Mouse (Mus musculus) E14TG2a.4 (cell line): Measurements from ENCODE around the gene Gpsm1.

ENCODE experiments used
- CTCF ChIP-seq: conservative IDR thresholded peaks from 2 replicates; pipeline ENCODE4 v1.5.1; 2014; ENCODE audit warnings: low read length
- NANOG ChIP-seq: IDR thresholded peaks from 2 replicates; pipeline ENCODE4 v1.6.1; 2014; ENCODE audit warnings: borderline replicate concordance, low read length, mixed read lengths
- POU5F1 ChIP-seq: IDR thresholded peaks from 2 replicates; pipeline ENCODE4 v1.6.1; 2014; ENCODE audit warnings: low read length, borderline replicate concordance

DNA sequence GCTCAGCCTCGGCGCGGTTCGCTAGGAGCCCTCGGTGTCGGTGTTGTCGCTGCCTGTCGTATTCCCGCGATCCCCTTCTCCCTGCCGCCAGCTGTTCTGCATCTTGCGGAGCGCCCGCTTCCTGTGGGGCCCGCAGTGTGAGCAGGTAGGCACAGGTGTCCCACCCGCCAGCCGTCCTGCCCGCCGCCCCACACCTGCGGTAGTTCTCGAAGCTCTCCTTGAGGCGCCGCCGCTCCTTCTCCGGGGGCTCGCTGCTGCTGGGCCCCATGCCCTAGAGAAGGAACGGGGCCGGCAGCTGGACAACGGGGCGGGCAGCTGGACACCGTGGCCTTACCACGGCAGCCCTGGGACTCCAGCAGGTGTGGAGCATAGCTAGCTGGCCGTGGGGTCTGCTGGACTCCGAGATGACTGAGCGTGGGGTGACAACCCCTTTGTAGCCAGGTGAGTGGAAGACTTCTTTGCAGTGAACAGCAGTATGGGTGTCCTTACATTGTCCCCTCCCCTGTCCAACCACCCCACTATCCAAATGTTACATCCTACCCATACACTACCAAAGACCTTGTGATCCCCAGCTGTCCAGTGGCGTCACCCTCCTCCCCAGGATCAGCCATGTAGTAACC, 37.1 kb downstream of the Gpsm1 start:
- TF ChIP-seq CTCF (no peak), NANOG (no peak), POU5F1 (no peak)
